Mouse (Mus musculus) bone marrow, adult 2 months (tissue): Measurements from ENCODE around the gene Rfc2. TPM values are rescaled to one million over a fixed set of nuclear protein-coding genes. Genes with fewer than 3 reads are reported as not detected.

ENCODE experiments used
- H3K27ac ChIP-seq: fragments of 200-500 bp; 2 replicates; pipeline ENCODE4 v1.5.1; 2012; ENCODE audit warnings: low read depth, mild to moderate bottlenecking, control low read depth, inconsistent platforms, low read length; ENCODE audit not compliant: control insufficient read depth, poor library complexity, insufficient read depth
- H3K4me1 ChIP-seq: fragments of 200-500 bp; 2 replicates; pipeline ENCODE4 v1.6.1; 2011; ENCODE audit warnings: low read length; ENCODE audit not compliant: control insufficient read depth, insufficient read depth
- H3K4me3 ChIP-seq: fragments of 200-500 bp; replicated peaks from 2 replicates; pipeline ENCODE3; 2011; ENCODE audit warnings: mild to moderate bottlenecking, low read depth, low read length, control low read depth; ENCODE audit not compliant: control insufficient read depth
- CTCF ChIP-seq: fragments of 200-500 bp; IDR thresholded peaks from 2 replicates; pipeline ENCODE4 v1.5.1; 2011; ENCODE audit warnings: low read length, control low read depth; ENCODE audit not compliant: control insufficient read depth, insufficient read depth
- POLR2A ChIP-seq: fragments of 200-500 bp; IDR thresholded peaks from 2 replicates; pipeline ENCODE4 v1.6.1; 2011; ENCODE audit warnings: low read depth, mild to moderate bottlenecking, control low read depth, low read length, borderline replicate concordance; ENCODE audit not compliant: control insufficient read depth
- whole genome bisulfite sequencing: fragments of 180-500 bp; shearing (Covaris S2); methylation state at CpG from one replicate; pipeline ENCODE4 v1.1.7; 2018; 5-methylcytosine and 5-hydroxymethylcytosine counted together
- polyA plus RNA-seq: library from polyadenylated mRNA; stranded (reverse); fragments of >200 nt; gene quantifications from 2 replicates; pipeline ENCODE4 v1.2.4, GENCODE M21; 2011; ENCODE audit warnings: low replicate concordance; ENCODE audit not compliant: missing spikeins, insufficient read depth, insufficient read length

Gene Rfc2
- polyA plus RNA-seq, 1 experiment: 241 TPM

DNA sequence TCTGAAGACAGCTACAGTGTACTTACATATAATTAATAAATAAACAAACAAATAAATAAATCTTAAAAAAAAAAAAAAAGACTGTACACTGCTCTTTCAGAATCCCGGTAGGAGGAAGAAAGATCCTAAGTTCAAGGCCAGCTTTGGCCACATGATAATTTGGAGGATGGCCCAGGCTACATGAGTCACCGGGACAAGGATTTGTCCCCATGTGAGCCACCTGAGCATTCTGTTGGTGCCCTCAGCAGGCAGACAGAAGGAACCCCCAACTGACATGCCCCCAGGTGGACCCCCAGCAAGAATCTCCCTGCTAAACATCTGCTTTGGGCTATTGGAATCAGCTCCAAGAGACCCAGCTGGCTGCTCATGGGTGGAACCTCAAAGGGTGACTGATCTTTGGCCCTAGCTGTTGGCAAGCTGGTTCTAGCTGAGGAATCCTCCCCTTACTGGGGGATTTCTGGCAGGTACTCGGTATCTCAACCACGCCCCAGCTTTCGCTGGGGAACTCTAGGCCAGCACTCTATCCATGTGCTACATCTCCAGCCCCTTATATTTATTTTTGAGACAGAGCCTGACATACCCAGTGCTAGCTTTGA, 27.1 kb upstream of the Rfc2 start:
- Histone ChIP-seq H3K4me1 (no peaks in the 10 kb centered on the region; the same call in none of the 2 replicates), H3K27ac (no peak overlapping the region), H3K4me3 (no peak overlapping the region)
- TF ChIP-seq POLR2A: no peak
- TF ChIP-seq CTCF: no peak
- 79% methylated on average over 5 of the region's 5 CpGs for WGBS

DNA sequence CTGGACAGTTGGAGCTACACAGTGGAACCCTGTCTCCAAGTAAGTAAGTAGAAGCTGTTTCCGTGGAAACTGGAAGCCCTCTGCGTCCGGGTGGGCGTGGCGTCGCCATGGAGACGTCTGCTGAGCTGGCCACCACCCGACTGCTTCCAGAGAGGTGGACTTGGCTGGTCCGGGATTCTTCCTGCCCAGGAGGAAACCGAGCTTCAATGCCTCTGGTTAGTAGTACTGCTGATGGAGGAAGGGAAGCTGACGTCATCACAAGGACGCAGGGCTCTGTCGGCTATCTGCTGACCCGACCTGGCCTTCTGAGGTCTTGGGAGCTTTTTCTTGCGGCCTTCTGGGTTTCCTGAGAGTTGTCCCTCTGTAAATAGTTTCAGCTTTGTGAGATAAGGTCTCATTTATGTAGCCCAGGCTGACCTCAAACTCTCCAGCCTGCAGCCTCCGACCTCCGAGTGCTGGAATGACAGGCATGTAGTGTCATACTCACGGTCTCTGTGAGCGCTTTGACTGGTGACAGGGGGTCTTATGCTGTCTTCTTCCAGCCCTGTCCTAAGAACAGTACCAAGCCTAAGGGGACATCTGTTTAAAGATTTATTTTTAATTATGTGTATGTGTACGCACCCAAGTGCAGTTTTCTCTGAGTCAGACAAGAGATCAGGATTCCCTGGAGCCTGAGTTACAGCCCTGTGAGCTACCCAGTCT, 25.6 kb upstream of the Rfc2 start:
- Histone ChIP-seq H3K4me3 (no peak overlapping the region), H3K4me1 (no peaks in the 10 kb centered on the region; the same call in none of the 2 replicates), H3K27ac (no peak overlapping the region)
- TF ChIP-seq POLR2A (no peak), CTCF (no peak)
- 21% methylated on average over 20 of the region's 20 CpGs for WGBS

DNA sequence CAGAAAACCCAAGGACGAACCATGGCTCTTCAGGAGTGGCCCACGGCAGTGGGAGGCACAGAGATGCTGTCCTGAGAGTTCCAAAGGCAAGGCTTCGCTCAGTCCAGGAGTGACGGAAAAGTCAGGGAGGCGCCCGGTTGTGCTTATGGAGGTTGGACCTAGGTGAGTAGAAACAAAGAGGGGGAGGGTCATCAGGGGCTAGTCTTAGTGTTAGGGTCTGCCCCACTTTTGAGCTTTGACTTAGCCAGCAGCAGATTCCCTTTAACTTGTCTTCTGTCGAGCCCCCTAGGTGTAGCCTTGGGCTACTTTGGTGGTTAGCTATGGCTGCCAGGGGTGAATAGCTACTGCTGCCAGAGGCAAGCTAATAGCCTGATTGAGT, 21.1 kb upstream of the Rfc2 start, which contains the start of gene Syna:
Gene Syna (minus strand): TSS at position 101 of the 379 bp plus-strand sequence.
- 84% methylated on average over 7 of the region's 7 CpGs for WGBS
- Histone ChIP-seq H3K4me1 (no peaks in the 10 kb centered on the region; the same call in 1 of the 2 replicates), H3K4me3 (no peak within 1 kb of the TSS), H3K27ac (no peak within 1 kb of the TSS)
- TF ChIP-seq CTCF (no peak), POLR2A (no peak)

DNA sequence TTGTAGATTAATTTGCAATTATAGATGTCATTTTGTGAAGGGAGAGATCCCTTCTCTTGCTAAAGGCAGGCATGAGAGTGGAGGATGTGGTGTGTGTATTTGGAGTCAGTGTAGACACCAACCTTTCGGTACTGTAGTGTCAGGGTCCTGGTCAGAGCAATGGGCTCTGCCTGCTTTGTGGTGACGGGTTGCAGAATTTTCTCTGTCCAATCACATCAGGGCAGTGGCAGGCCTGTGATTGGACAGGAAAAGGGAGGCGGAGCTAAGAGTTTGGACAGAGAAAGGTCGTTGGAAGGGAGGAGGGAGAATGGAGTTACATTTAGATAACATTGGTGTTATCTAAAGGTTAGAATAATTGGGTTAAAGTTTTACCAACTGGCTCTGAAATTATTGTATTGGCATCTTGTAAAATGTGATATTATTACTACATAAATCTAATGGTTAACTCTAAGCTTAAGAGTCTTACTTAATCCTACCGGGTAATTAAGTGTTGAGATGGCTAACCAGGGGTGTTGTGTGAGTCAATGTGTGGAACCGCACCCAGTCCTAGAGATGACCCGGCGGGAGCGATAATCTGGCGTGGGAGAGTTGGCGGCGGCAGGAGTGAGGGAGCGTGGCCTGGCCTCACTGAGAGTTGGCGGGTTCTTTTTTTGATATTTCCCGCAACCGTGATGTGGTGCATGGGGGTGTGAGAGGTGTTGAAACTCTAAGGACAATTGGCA, 20.6 kb upstream of the Rfc2 start:
- H3K27ac ChIP-seq: no peak overlapping the region
- no peak overlapping the region for H3K4me3 ChIP-seq
- no peaks in the 10 kb centered on the region; the same call in 1 of the 2 replicates for H3K4me1 ChIP-seq
- 85% methylated on average over 16 of the region's 16 CpGs for WGBS
- TF ChIP-seq CTCF (no peak), POLR2A (no peak)

DNA sequence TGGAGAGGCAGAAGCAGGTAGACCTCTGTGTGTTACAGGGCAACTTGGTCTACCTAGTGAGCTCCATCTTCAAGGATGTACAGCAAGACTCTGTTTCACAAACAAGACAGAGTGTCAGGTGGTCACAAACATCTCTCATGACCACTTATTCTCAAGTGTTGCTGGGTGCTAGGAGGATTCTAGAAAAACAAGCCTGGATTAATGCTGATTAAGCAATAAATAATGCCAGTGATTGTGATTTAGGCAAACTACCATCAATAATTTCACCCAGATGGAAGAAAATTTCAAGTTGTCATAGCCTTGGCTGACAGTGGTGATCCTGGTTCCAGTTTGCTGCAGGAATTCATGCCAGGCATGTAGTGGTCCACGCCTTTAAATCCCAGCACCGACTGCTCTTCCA, 16.9 kb upstream of the Rfc2 start:
- TF ChIP-seq CTCF (no peak), POLR2A (no peak)
- 86% methylated on average over 2 of the region's 2 CpGs for WGBS
- Histone ChIP-seq H3K4me3 (no peak overlapping the region), H3K4me1 (no peaks in the 10 kb centered on the region), H3K27ac (no peak overlapping the region)

DNA sequence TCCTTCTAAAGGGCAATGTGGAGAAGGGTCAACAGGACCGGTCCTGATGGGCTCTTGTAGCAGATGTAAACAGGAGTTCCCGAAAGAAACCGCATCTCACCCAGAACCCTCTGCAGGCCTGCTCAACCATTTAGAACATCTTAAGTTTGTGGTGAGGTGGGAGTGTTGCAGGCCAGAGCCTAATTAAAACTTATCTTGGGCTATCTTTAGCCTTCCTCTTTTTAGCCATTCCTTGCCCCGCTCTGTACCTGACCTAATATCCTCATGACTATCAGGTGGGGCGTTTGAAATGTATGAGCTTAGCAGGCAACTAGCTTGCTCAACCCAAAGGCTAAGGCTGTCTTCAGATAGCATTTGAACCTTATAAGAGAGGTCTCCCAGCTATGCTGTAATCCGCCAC, 15.5 kb upstream of the Rfc2 start:
- no peak for TF ChIP-seq POLR2A
- no peak for TF ChIP-seq CTCF
- H3K27ac ChIP-seq: no peak overlapping the region
- no peaks in the 10 kb centered on the region for H3K4me1 ChIP-seq
- 75% methylated on average over 6 of the region's 6 CpGs for WGBS
- no peak overlapping the region for H3K4me3 ChIP-seq

DNA sequence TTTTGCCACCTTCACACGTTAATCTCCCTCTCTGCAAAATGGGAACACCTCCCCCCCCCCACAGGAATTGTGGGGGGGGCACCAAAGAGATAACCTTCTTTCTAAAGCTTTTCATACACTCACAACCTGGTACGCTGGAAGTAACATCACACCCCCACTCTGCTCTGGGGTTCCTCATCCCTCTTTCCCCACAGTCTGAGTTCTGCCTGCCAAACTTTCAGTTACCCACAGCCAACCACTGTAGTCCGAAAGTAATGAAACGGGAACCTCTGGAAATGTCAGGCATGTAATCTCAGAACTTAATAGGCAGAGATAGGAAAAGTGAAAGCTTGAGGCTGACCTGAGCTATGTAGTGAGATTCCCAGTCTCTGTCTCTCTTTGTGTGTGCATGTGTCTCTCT, 13.7 kb upstream of the Rfc2 start:
- WGBS: 79% methylated on average over 4 of the region's 4 CpGs
- H3K4me1 ChIP-seq: no peaks in the 10 kb centered on the region; the same call in 1 of the 2 replicates
- no peak overlapping the region for H3K4me3 ChIP-seq
- no peak overlapping the region for H3K27ac ChIP-seq
- TF ChIP-seq CTCF (no peak), POLR2A (no peak)

DNA sequence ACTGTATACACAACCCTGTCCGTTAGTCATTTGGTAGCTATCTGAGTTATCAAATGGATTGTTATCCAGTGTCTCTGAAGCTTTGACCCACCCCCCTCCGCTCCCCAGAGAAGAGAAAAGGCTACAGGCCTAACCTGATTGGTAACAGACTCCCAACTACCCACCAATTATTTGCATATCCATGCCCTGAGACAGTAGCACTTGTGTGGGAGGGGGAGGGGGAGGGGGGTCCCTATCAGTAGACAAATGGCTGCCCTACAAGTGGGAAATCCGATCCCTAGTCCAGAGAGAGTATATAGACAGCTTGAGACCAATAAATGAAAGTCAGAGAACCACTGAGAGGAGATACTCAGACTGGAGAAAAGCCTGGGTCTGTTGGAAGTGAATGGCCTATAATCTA, 13.1 kb upstream of the Rfc2 start:
- no peaks in the 10 kb centered on the region; the same call in 1 of the 2 replicates for H3K4me1 ChIP-seq
- 85% methylated on average over 3 of the region's 3 CpGs for WGBS
- no peak for TF ChIP-seq POLR2A
- TF ChIP-seq CTCF: no peak

More for the DNA sequence above, 13.1 kb upstream of the Rfc2 start:
- H3K4me3 ChIP-seq: no peak overlapping the region
- H3K27ac ChIP-seq: no peak overlapping the region
